Comparison of ENCODE assay signal across 16 mouse cellular contexts in genomic region chr1:165704841-165705240, GRCm38 (mm10). TPM values are rescaled to one million over a fixed set of nuclear protein-coding genes. Genes with fewer than 3 reads are reported as not detected.
DNase-seq lines count a peak whose midpoint lies in the region; ATAC-seq and TF ChIP-seq lines count a peak whose summit lies in the region.
"Had no signal": no experiment of that assay in that cellular context is flagged by ENCODE, and none has a peak within 500 bp of the region (broad histone marks: within the 10 kb centered on the region; RNA-seq: fewer than 3 reads in every experiment).

No protein-coding gene starts in this region.

- H3K9ac ChIP-seq in heart, embryonic 11.5 days (ENCODE audit: low read depth, low read length): peak overlapping the region; percentile 97
- no peak overlapping the region for H3K9ac ChIP-seq in liver, embryonic 13.5 days
- no peak overlapping the region for H3K9ac ChIP-seq in liver, embryonic 11.5 days (ENCODE audit: low read depth, low read length)

- peaks cover 82% of the 10 kb centered on the region for H3K4me1 ChIP-seq in heart, embryonic 11.5 days (ENCODE audit: control insufficient read depth, insufficient read depth, low read length)
- H3K4me1 ChIP-seq in liver, embryonic 13.5 days (replicated peaks): peaks cover 78% of the 10 kb centered on the region
- peaks cover 62% of the 10 kb centered on the region for H3K4me1 ChIP-seq in liver, embryonic 11.5 days (replicated peaks; ENCODE audit: control insufficient read depth, insufficient read depth, low read length)
- peaks cover 62% of the 10 kb centered on the region for H3K4me1 ChIP-seq in thymus, adult 2 months (replicated peaks; ENCODE audit: control insufficient read depth, insufficient read depth, low read length)

- H3K36me3 ChIP-seq in heart, embryonic 11.5 days (ENCODE audit: control insufficient read depth, insufficient read depth, low read length): no peaks in the 10 kb centered on the region
- no peaks in the 10 kb centered on the region for H3K36me3 ChIP-seq in liver, embryonic 13.5 days
- H3K36me3 ChIP-seq in liver, embryonic 11.5 days (ENCODE audit: control insufficient read depth, insufficient read depth, low read length): no peaks in the 10 kb centered on the region
- peaks cover 11% of the 10 kb centered on the region; the same call in 1 of the 2 replicates for H3K36me3 ChIP-seq in thymus, adult 2 months (ENCODE audit: control insufficient read depth, insufficient read depth, low read length)
- H3K36me3 ChIP-seq: embryonic facial prominence, embryonic 10.5 days; midbrain, embryonic 10.5 days had no signal

- no peak for TF ChIP-seq CTCF in thymus, adult 2 months (IDR thresholded peaks at IDR 0.05; ENCODE audit: borderline replicate concordance, control insufficient read depth, extremely low read depth, insufficient read depth, low read length, poor library complexity)

- ATAC-seq in heart, embryonic 11.5 days (replicated peaks; ENCODE audit: insufficient number of reproducible peaks, low FRiP score, low TSS enrichment): no peak
- no peak for ATAC-seq in liver, embryonic 13.5 days (ENCODE audit: low read depth)
- ATAC-seq in liver, embryonic 11.5 days (replicated peaks; ENCODE audit: low FRiP score): no peak
- ATAC-seq: hindbrain, postnatal 0 days had no signal

- H3K27ac ChIP-seq in heart, embryonic 11.5 days (ENCODE audit: low read depth, low read length): peak overlapping the region; percentile 96
- H3K27ac ChIP-seq in liver, embryonic 13.5 days: no peak overlapping the region
- no peak overlapping the region for H3K27ac ChIP-seq in liver, embryonic 11.5 days (ENCODE audit: low read depth, low read length)
- peak overlapping the region; percentile 91 for H3K27ac ChIP-seq in thymus, adult 2 months (ENCODE audit: control insufficient read depth, insufficient read depth, low read length)
- H3K27ac ChIP-seq: embryonic facial prominence, embryonic 10.5 days; hindbrain, postnatal 0 days; midbrain, embryonic 10.5 days had no signal

- H3K4me2 ChIP-seq in heart, embryonic 11.5 days: peak overlapping the region; percentile 70
- H3K4me2 ChIP-seq in liver, embryonic 13.5 days: peak overlapping the region; percentile 5; the same call in 1 of the 2 replicates
- no peak overlapping the region for H3K4me2 ChIP-seq in liver, embryonic 11.5 days

- no peak for DNase-seq in heart, postnatal 10 days
- no peak for DNase-seq in liver, embryonic 13.5 days
- no peak for DNase-seq in liver, embryonic 11.5 days (ENCODE audit: low spot score)
- no peak for DNase-seq in thymus, adult 2 months
- DNase-seq in thymus, postnatal 0 days (ENCODE audit: low spot score): no peak
- no peak for DNase-seq in cerebellum, adult 18-20 months
- DNase-seq in adrenal gland, adult 18-20 months (ENCODE audit: low spot score in 2 of 2): no peak
- DNase-seq: adrenal gland, adult 2 months; cerebellum, adult 9-11 months; gastrocnemius, postnatal 36 days; right cerebral cortex, adult 18-20 months; thymus, adult 18-20 months had no signal

- no peaks in the 10 kb centered on the region for H3K27me3 ChIP-seq in heart, embryonic 11.5 days (ENCODE audit: control insufficient read depth, insufficient read depth, low read length)
- peaks cover 58% of the 10 kb centered on the region for H3K27me3 ChIP-seq in liver, embryonic 13.5 days
- peaks cover 19% of the 10 kb centered on the region for H3K27me3 ChIP-seq in liver, embryonic 11.5 days (replicated peaks; ENCODE audit: control insufficient read depth, insufficient read depth, low read length)
- no peaks in the 10 kb centered on the region for H3K27me3 ChIP-seq in thymus, adult 2 months (ENCODE audit: control insufficient read depth, insufficient read depth, low read length)

- peak overlapping the region; percentile 81 for H3K4me3 ChIP-seq in heart, embryonic 11.5 days (ENCODE audit: low read depth, low read length)
- no peak overlapping the region for H3K4me3 ChIP-seq in liver, embryonic 13.5 days (replicated peaks)
- no peak overlapping the region for H3K4me3 ChIP-seq in liver, embryonic 11.5 days (ENCODE audit: low read depth, low read length)
- H3K4me3 ChIP-seq in thymus, adult 2 months (ENCODE audit: control insufficient read depth, insufficient read depth, low read length): peak overlapping the region; percentile 19; the same call in 1 of the 2 replicates
- H3K4me3 ChIP-seq: embryonic facial prominence, embryonic 10.5 days; midbrain, embryonic 10.5 days had no signal

- intact Hi-C loops in heart, postnatal 10 days (cut with DNase I): no loop called here

- TF ChIP-seq POLR2A in thymus, adult 2 months (IDR thresholded peaks at IDR 0.05; ENCODE audit: control insufficient read depth, extremely low read depth, insufficient read depth, low read length, poor library complexity): no peak

- H3K9me3 ChIP-seq in heart, embryonic 11.5 days (replicated peaks; ENCODE audit: control insufficient read depth, low read length): no peaks in the 10 kb centered on the region
- H3K9me3 ChIP-seq in liver, embryonic 13.5 days (replicated peaks): no peaks in the 10 kb centered on the region
- H3K9me3 ChIP-seq in liver, embryonic 11.5 days (ENCODE audit: control insufficient read depth, low read length): no peaks in the 10 kb centered on the region
- H3K9me3 ChIP-seq: embryonic facial prominence, embryonic 10.5 days; midbrain, embryonic 10.5 days had no signal

- 55% methylated on average over 3 of the region's 3 CpGs for WGBS in heart, embryonic 11.5 days (ENCODE audit: insufficient replicate concordance)
- WGBS in liver, embryonic 13.5 days (ENCODE audit: insufficient replicate concordance): 61% methylated on average over 3 of the region's 3 CpGs
- WGBS in liver, embryonic 11.5 days: 83% methylated on average over 3 of the region's 3 CpGs
- WGBS in thymus, adult 2 months: 40% methylated on average over 3 of the region's 3 CpGs

RNA-seq across cellular contexts. Expression of gene Rcsd1, which starts 4.7 kb away (rescaled TPM):
- polyA plus RNA-seq in heart, embryonic 11.5 days (2014; fragmentation: Nextera tagmentation; extraction: Ambion mirVana): 85.4 and 91.8 TPM in 2 replicates
- total RNA-seq in heart, postnatal 10 days (2021): 100 to 1,000 TPM; 112 to 114 TPM
- 7.5 and 8.3 TPM in 2 replicates for polyA plus RNA-seq in liver, embryonic 13.5 days (2015; fragmentation: Nextera tagmentation; extraction: Ambion mirVana)
- polyA plus RNA-seq in liver, embryonic 11.5 days (2014; fragmentation: Nextera tagmentation; extraction: Ambion mirVana): 13.3 and 17.8 TPM in 2 replicates
- 220 and 249 TPM in 2 replicates for polyA plus RNA-seq in thymus, adult 2 months (2012; rRNA removed)
- polyA plus RNA-seq in thymus, postnatal 0 days (2015; fragmentation: Nextera tagmentation; extraction: Ambion mirVana): 221 and 236 TPM in 2 replicates
- 10 to 100 TPM; 13.5 to 15.2 TPM for total RNA-seq in adrenal gland, adult 18-20 months (2021)

RNA-seq across cellular contexts. Expression of gene Creg1, which starts 58.7 kb away (rescaled TPM):
- 108 and 109 TPM in 2 replicates for polyA plus RNA-seq in heart, embryonic 11.5 days (2014; fragmentation: Nextera tagmentation; extraction: Ambion mirVana)
- total RNA-seq in heart, postnatal 10 days (2021): 10 to 100 TPM; 34.8 to 36.1 TPM
- 334 and 344 TPM in 2 replicates for polyA plus RNA-seq in liver, embryonic 13.5 days (2015; fragmentation: Nextera tagmentation; extraction: Ambion mirVana)
- 237 and 244 TPM in 2 replicates for polyA plus RNA-seq in liver, embryonic 11.5 days (2014; fragmentation: Nextera tagmentation; extraction: Ambion mirVana)
- 37.5 and 43.2 TPM in 2 replicates for polyA plus RNA-seq in thymus, adult 2 months (2012; rRNA removed)
- polyA plus RNA-seq in thymus, postnatal 0 days (2015; fragmentation: Nextera tagmentation; extraction: Ambion mirVana): 70.5 and 73.3 TPM in 2 replicates
- total RNA-seq in adrenal gland, adult 18-20 months (2021): 10 to 100 TPM; 68.6 to 77.2 TPM

Comparison
In these comparisons a context has a peak if more than half of its experiments do, and no peak if none do; other contexts are left out.
1. H3K27ac ChIP-seq: peak in heart, embryonic 11.5 days (single experiment) and thymus, adult 2 months (single experiment); none in liver, embryonic 13.5 days (single experiment) and liver, embryonic 11.5 days (single experiment).
2. H3K4me3 ChIP-seq: peak in heart, embryonic 11.5 days (single experiment) and thymus, adult 2 months (single experiment); none in liver, embryonic 13.5 days (single experiment) and liver, embryonic 11.5 days (single experiment).